In the genomic region with DNA sequence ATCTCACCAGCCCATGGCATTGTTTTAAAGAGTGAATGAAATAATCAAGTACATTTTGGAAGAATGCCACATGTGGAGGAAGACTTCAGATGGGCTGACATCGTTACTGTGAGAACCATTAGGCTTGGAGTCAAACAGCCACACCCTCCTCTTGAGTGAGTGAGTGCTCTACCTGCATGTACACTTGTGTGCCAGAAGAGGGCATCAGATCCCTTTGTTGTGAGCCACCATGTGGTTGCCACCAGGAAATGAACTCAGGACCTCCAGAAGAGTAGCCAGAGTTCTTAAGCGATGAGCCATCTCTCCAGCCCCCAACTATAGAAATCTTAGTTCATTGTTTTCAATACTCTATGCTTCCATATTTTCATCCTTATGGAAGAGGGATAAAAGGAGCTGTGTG, we compare ENCODE assay signal across 11 mouse cellular contexts. TPM values are rescaled to one million over a fixed set of nuclear protein-coding genes. Genes with fewer than 3 reads are reported as not detected.
DNase-seq lines count a peak whose midpoint lies in the region; ATAC-seq and TF ChIP-seq lines count a peak whose summit lies in the region.
"Had no signal": no experiment of that assay in that cellular context is flagged by ENCODE, and none has a peak within 500 bp of the region (broad histone marks: within the 10 kb centered on the region; RNA-seq: fewer than 3 reads in every experiment).

No protein-coding gene starts in this region.

- TF ChIP-seq EP300 in lung, postnatal 0 days (IDR thresholded peaks at IDR 0.05): no peak

- DNase-seq in embryo, embryonic 10 days (ENCODE audit: low spot score): peak; percentile 56
- no peak for DNase-seq in embryo, embryonic 9.5 days (ENCODE audit: extremely low spot score)
- peak; percentile 57 for DNase-seq in lung, postnatal 0 days (ENCODE audit: low spot score)
- DNase-seq in lung, postnatal 4 days: no peak
- no peak for DNase-seq in brain, embryonic 14.5 days (ENCODE audit: low read depth)
- DNase-seq in splenic B cell, adult 2 months (ENCODE audit: low read depth, low spot score): peak; percentile 70
- no peak for DNase-seq in right cerebral cortex, adult 2 months (ENCODE audit: low spot score in 2 of 2)
- DNase-seq in cerebellum, adult 11 months: no peak

- H3K9ac ChIP-seq in lung, postnatal 0 days (replicated peaks; ENCODE audit: low read depth): no peak overlapping the region
- H3K9ac ChIP-seq: stomach, embryonic 15.5 days had no signal

- H3K27ac ChIP-seq in lung, postnatal 0 days (ENCODE audit: low read length): no peak overlapping the region
- H3K27ac ChIP-seq: stomach, embryonic 15.5 days had no signal

- peak; percentile 77 for TF ChIP-seq CTCF in lung, postnatal 0 days (IDR thresholded peaks at IDR 0.05)
- TF ChIP-seq CTCF in brain, embryonic 14.5 days (IDR thresholded peaks at IDR 0.05; ENCODE audit: borderline replicate concordance, extremely low read depth, insufficient read depth, insufficient read length): peak; percentile 18; the same call in 1 of the 2 replicates

- no peaks in the 10 kb centered on the region for H3K4me1 ChIP-seq in lung, postnatal 0 days (ENCODE audit: insufficient read depth, low read depth, low read length)
- H3K4me1 ChIP-seq: stomach, embryonic 15.5 days had no signal

- H3K36me3 ChIP-seq in lung, postnatal 0 days (ENCODE audit: insufficient read depth, low read length): no peaks in the 10 kb centered on the region
- H3K36me3 ChIP-seq in splenic B cell, adult 2 months (ENCODE audit: control insufficient read depth, insufficient read depth, low read length, poor library complexity, severe bottlenecking): no peaks in the 10 kb centered on the region
- H3K36me3 ChIP-seq: stomach, embryonic 15.5 days had no signal

- peak; percentile 48; the same call in 1 of the 2 replicates for ATAC-seq in lung, postnatal 0 days

- no peak for TF ChIP-seq POLR2A in brain, embryonic 14.5 days (IDR thresholded peaks at IDR 0.05; ENCODE audit: borderline replicate concordance, extremely low read depth, insufficient read depth, insufficient read length, poor library complexity, severe bottlenecking)

- H3K4me3 ChIP-seq in lung, postnatal 0 days (ENCODE audit: low read depth, low read length): no peak overlapping the region
- H3K4me3 ChIP-seq: stomach, embryonic 15.5 days had no signal

- no peaks in the 10 kb centered on the region for H3K9me3 ChIP-seq in lung, postnatal 0 days (ENCODE audit: low read length)
- H3K9me3 ChIP-seq: stomach, embryonic 15.5 days had no signal

- H3K27me3 ChIP-seq in lung, postnatal 0 days (replicated peaks; ENCODE audit: insufficient read depth, low read length): no peaks in the 10 kb centered on the region
- no peaks in the 10 kb centered on the region for H3K27me3 ChIP-seq in splenic B cell, adult 2 months (ENCODE audit: control insufficient read depth, insufficient read depth, low read length, poor library complexity, severe bottlenecking)
- H3K27me3 ChIP-seq: stomach, embryonic 15.5 days had no signal

- WGBS in lung, postnatal 0 days: 19% methylated on average over 2 of the region's 2 CpGs

- no peak overlapping the region for H3K4me2 ChIP-seq in lung, postnatal 0 days (replicated peaks; ENCODE audit: low read depth, low read length)
- H3K4me2 ChIP-seq: stomach, embryonic 15.5 days had no signal

RNA-seq across cellular contexts. Expression of a gene that starts 22.7 kb away (rescaled TPM):
- not detected in 2 replicates for polyA plus RNA-seq in lung, postnatal 0 days (2015; fragmentation: Nextera tagmentation; extraction: Ambion mirVana)
- 0.48 TPM in 1 of 2 replicates, not detected in the other for polyA plus RNA-seq in brain, embryonic 14.5 days (2012; rRNA removed)
- polyA plus RNA-seq: embryonic facial prominence, embryonic 14.5 days; heart, embryonic 14.5 days; stomach, embryonic 15.5 days had no signal

RNA-seq across cellular contexts. Expression of a gene that starts 23.5 kb away (rescaled TPM):
- not detected in 2 replicates for polyA plus RNA-seq in lung, postnatal 0 days (2015; fragmentation: Nextera tagmentation; extraction: Ambion mirVana)
- not detected in 2 replicates for polyA plus RNA-seq in brain, embryonic 14.5 days (2012; rRNA removed)
- polyA plus RNA-seq: embryonic facial prominence, embryonic 14.5 days; stomach, embryonic 15.5 days had no signal

RNA-seq across cellular contexts. Expression of a gene that starts 39.2 kb away (rescaled TPM):
- 240 and 261 TPM in 2 replicates for polyA plus RNA-seq in lung, postnatal 0 days (2015; fragmentation: Nextera tagmentation; extraction: Ambion mirVana)
- 455 and 489 TPM in 2 replicates for polyA plus RNA-seq in brain, embryonic 14.5 days (2012; rRNA removed)

Comparison
In these comparisons a context has a peak if more than half of its experiments do, and no peak if none do; other contexts are left out.
1. DNase-seq: peak in embryo, embryonic 10 days (single experiment), lung, postnatal 0 days (single experiment) and splenic B cell, adult 2 months (single experiment); none in embryo, embryonic 9.5 days (single experiment), lung, postnatal 4 days (0 of 2), brain, embryonic 14.5 days (single experiment), right cerebral cortex, adult 2 months (0 of 2) and cerebellum, adult 11 months (single experiment).